Mouse (Mus musculus): ENCODE data around the gene Pik3ca. TPM values are rescaled to one million over a fixed set of nuclear protein-coding genes. Genes with fewer than 3 reads are reported as not detected.
A peak's percentile ranks its signal among the peaks of the same experiment; 100 is the strongest.

The Pik3ca gene
- polyA plus RNA-seq (2012; rRNA removed), result 0.96 and 2.1 TPM in 2 replicates

DNA sequence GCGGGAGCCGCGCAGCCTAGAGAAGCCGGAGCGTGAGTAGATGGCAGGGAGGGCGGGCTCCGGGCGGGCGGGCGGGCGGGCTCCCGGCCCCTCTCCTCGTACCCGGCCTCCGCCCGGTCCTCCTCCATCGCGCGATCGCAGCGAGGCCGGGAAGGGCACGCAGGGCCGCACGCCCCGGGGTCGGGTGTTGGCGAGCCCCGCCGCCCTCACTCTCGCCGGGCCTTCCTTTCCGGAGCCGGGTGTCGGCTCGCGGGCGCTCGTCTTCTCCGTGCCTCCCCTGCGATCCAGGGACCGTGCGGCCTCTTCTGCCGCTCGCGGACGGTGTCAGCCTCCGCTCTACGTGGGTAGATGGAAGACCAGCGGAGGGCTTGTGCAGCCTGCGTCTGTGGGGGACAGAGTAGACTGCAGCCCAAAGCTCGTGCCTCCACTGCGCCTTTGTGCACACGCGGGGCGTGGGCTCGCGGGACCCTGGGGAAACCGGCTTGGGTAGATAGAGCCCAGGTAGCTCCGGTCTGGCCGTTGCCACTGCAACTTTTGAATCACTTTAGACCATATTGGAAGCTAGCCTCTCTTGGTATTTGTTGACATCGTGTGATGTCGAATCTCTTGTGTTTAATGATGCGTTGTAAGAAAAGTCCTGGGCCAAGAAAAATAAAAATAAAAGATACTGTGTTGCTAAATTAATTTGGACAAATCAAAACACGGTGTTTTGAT is at the start of gene Pik3ca:
TSS of gene Pik3ca (plus strand) at position 211 of the 714 bp plus-strand sequence.
- Histone ChIP-seq H3K36me3 (ENCODE audit: control insufficient read depth, insufficient read depth, low read length) (no peaks in the 10 kb centered on the region), H3K4me1 (ENCODE audit: control insufficient read depth, insufficient read depth, insufficient read length, low read length) (peaks cover 9% of the 10 kb centered on the region), H3K4me3 (ENCODE audit: low read depth, low read length) (peak within 1 kb of the TSS; percentile 87), H3K27me3 (ENCODE audit: control insufficient read depth, insufficient read depth, low read length) (no peaks in the 10 kb centered on the region), H3K27ac (ENCODE audit: insufficient read depth, low read depth, low read length) (peak within 1 kb of the TSS; percentile 91)
- TF ChIP-seq CTCF (IDR thresholded peaks at IDR 0.05; ENCODE audit: extremely low read depth, insufficient read length, insufficient replicate concordance, low read depth, low read length) (no peak), POLR2A (IDR thresholded peaks at IDR 0.05; ENCODE audit: low read depth, low read length) (0 out of 2 replicates have a peak, but pooled peaks have one; percentile 19)
- under 1% methylated on average over 62 of the region's 65 CpGs for WGBS

GRCm38 (mm10) chr3:32347881-32348280 is 49.6 kb upstream of the Pik3ca start:
- no peak overlapping the region for H3K4me3 ChIP-seq (ENCODE audit: low read depth, low read length)
- WGBS, result 81% methylated on average over 6 of the region's 6 CpGs
- TF ChIP-seq POLR2A (IDR thresholded peaks at IDR 0.05; ENCODE audit: low read depth, low read length) (no peak), CTCF (IDR thresholded peaks at IDR 0.05; ENCODE audit: extremely low read depth, insufficient read length, insufficient replicate concordance, low read depth, low read length) (no peak)

GRCm38 (mm10) chr3:32361221-32361620 is 36.2 kb upstream of the Pik3ca start:
- no peak overlapping the region for H3K27ac ChIP-seq (ENCODE audit: insufficient read depth, low read depth, low read length)
- H3K27me3 ChIP-seq (ENCODE audit: control insufficient read depth, insufficient read depth, low read length), result no peaks in the 10 kb centered on the region
- 62% methylated on average over 6 of the region's 6 CpGs for WGBS
- H3K4me3 ChIP-seq (ENCODE audit: low read depth, low read length), result no peak overlapping the region
- no peaks in the 10 kb centered on the region for H3K36me3 ChIP-seq (ENCODE audit: control insufficient read depth, insufficient read depth, low read length)
- TF ChIP-seq POLR2A (IDR thresholded peaks at IDR 0.05; ENCODE audit: low read depth, low read length), result no peak
- no peaks in the 10 kb centered on the region for H3K4me1 ChIP-seq (ENCODE audit: control insufficient read depth, insufficient read depth, insufficient read length, low read length)

More at GRCm38 (mm10) chr3:32347881-32348280, 49.6 kb upstream of the Pik3ca start:
- peaks cover 3% of the 10 kb centered on the region for H3K36me3 ChIP-seq (ENCODE audit: control insufficient read depth, insufficient read depth, low read length)
- H3K27ac ChIP-seq (ENCODE audit: insufficient read depth, low read depth, low read length), result no peak overlapping the region
- H3K4me1 ChIP-seq (ENCODE audit: control insufficient read depth, insufficient read depth, insufficient read length, low read length), result no peaks in the 10 kb centered on the region
- no peaks in the 10 kb centered on the region for H3K27me3 ChIP-seq (ENCODE audit: control insufficient read depth, insufficient read depth, low read length)

- TF ChIP-seq POLR2A (IDR thresholded peaks at IDR 0.05; ENCODE audit: low read depth, low read length) (no peak), CTCF (IDR thresholded peaks at IDR 0.05; ENCODE audit: extremely low read depth, insufficient read length, insufficient replicate concordance, low read depth, low read length) (no peak)
- 81% methylated on average over 4 of the region's 4 CpGs for WGBS
- H3K27me3 ChIP-seq (ENCODE audit: control insufficient read depth, insufficient read depth, low read length), result no peaks in the 10 kb centered on the region
- H3K4me3 ChIP-seq (ENCODE audit: low read depth, low read length), result no peak overlapping the region
- no peak overlapping the region for H3K27ac ChIP-seq (ENCODE audit: insufficient read depth, low read depth, low read length)
- H3K36me3 ChIP-seq (ENCODE audit: control insufficient read depth, insufficient read depth, low read length), result no peaks in the 10 kb centered on the region
- H3K4me1 ChIP-seq (ENCODE audit: control insufficient read depth, insufficient read depth, insufficient read length, low read length), result no peaks in the 10 kb centered on the region
Observed at GRCm38 (mm10) chr3:32364195-32364594, 33.3 kb upstream of the Pik3ca start.

GRCm38 (mm10) chr3:32364841-32365545 is 32.5 kb upstream of the Pik3ca start:
- TF ChIP-seq POLR2A (IDR thresholded peaks at IDR 0.05; ENCODE audit: low read depth, low read length) (no peak), CTCF (IDR thresholded peaks at IDR 0.05; ENCODE audit: extremely low read depth, insufficient read length, insufficient replicate concordance, low read depth, low read length) (no peak)
- no peaks in the 10 kb centered on the region for H3K4me1 ChIP-seq (ENCODE audit: control insufficient read depth, insufficient read depth, insufficient read length, low read length)
- H3K36me3 ChIP-seq (ENCODE audit: control insufficient read depth, insufficient read depth, low read length), result no peaks in the 10 kb centered on the region
- WGBS, result 6% methylated on average over 54 of the region's 54 CpGs
- H3K27ac ChIP-seq (ENCODE audit: insufficient read depth, low read depth, low read length), result peak overlapping the region; percentile 32; the same call in 1 of the 2 replicates
- peak overlapping the region; percentile 92 for H3K4me3 ChIP-seq (ENCODE audit: low read depth, low read length)
- no peaks in the 10 kb centered on the region for H3K27me3 ChIP-seq (ENCODE audit: control insufficient read depth, insufficient read depth, low read length)

GRCm38 (mm10) chr3:32365546-32366245 is 31.8 kb upstream of the Pik3ca start, which contains the start of gene Zmat3:
TSS of gene Zmat3 (minus strand) at chr3:32366014.
- TF ChIP-seq CTCF (IDR thresholded peaks at IDR 0.05; ENCODE audit: extremely low read depth, insufficient read length, insufficient replicate concordance, low read depth, low read length), result no peak
- peak; percentile 45; the same call in 1 of the 2 replicates for TF ChIP-seq POLR2A (IDR thresholded peaks at IDR 0.05; ENCODE audit: low read depth, low read length)
- Histone ChIP-seq H3K36me3 (ENCODE audit: control insufficient read depth, insufficient read depth, low read length) (no peaks in the 10 kb centered on the region), H3K4me3 (ENCODE audit: low read depth, low read length) (peak within 1 kb of the TSS; percentile 92), H3K27me3 (ENCODE audit: control insufficient read depth, insufficient read depth, low read length) (no peaks in the 10 kb centered on the region), H3K4me1 (ENCODE audit: control insufficient read depth, insufficient read depth, insufficient read length, low read length) (no peaks in the 10 kb centered on the region), H3K27ac (ENCODE audit: insufficient read depth, low read depth, low read length) (peak within 1 kb of the TSS; percentile 48)
- WGBS, result 1% methylated on average over 39 of the region's 48 CpGs
